Mouse (Mus musculus) liver, embryonic 16.5 days (tissue): ENCODE data around the gene Vat1. TPM values are rescaled to one million over a fixed set of nuclear protein-coding genes. Genes with fewer than 3 reads are reported as not detected.

Experiments
- ATAC-seq: fragments of 200-750 bp; cut with Nextera tagmentation; 2 replicates; pipeline ENCODE4 v1.8.0; 2017; ENCODE audit warnings: low read depth, mild to moderate bottlenecking, moderate number of reproducible peaks, moderate library complexity
- H3K27ac ChIP-seq: fragments of 300-500 bp; sonication (generic); 2 replicates; pipeline ENCODE4 v1.5.1; 2014; ENCODE audit warnings: mild to moderate bottlenecking, low read length
- H3K27me3 ChIP-seq: fragments of 300-500 bp; sonication (generic); 2 replicates; pipeline ENCODE4 v1.6.1; 2014; ENCODE audit warnings: low read depth, low read length, mixed read lengths; ENCODE audit not compliant: control insufficient read depth, insufficient read depth
- H3K36me3 ChIP-seq: fragments of 300-500 bp; sonication (generic); 2 replicates; pipeline ENCODE4 v1.6.1; 2014; ENCODE audit warnings: mild to moderate bottlenecking; ENCODE audit not compliant: control insufficient read depth, insufficient read depth
- H3K4me1 ChIP-seq: fragments of 300-500 bp; sonication (generic); 2 replicates; pipeline ENCODE4 v1.6.1; 2014; ENCODE audit warnings: low read depth, low read length, mixed read lengths; ENCODE audit not compliant: control insufficient read depth
- H3K4me2 ChIP-seq: fragments of 300-500 bp; sonication (generic); 2 replicates; pipeline ENCODE4 v1.6.1; 2014; ENCODE audit warnings: low read depth, low read length, mixed read lengths
- H3K4me3 ChIP-seq: fragments of 300-500 bp; sonication (generic); 2 replicates; pipeline ENCODE4 v1.5.1; 2014; ENCODE audit warnings: low read depth, mild to moderate bottlenecking, low read length
- H3K9ac ChIP-seq: fragments of 300-500 bp; sonication (generic); 2 replicates; pipeline ENCODE4 v1.6.1; 2014; ENCODE audit warnings: low read depth, low read length
- H3K9me3 ChIP-seq: fragments of 300-500 bp; sonication (generic); replicated peaks from 2 replicates; pipeline ENCODE4 v1.6.1; 2016; ENCODE audit warnings: low read length; ENCODE audit not compliant: control insufficient read depth
- WGBS: fragments of 180-500 bp; shearing (Covaris S2); extraction: QIAGEN DNeasy Blood & Tissue Kit; methylation state at CpG from one replicate; pipeline ENCODE4 v1.1.7; 2014; ENCODE audit not compliant: insufficient replicate concordance; 5-methylcytosine and 5-hydroxymethylcytosine counted together
- polyA plus RNA-seq: library from polyadenylated mRNA; unstranded; fragments of >200 nt; fragmentation: Nextera tagmentation; extraction: Ambion mirVana; gene quantifications from 2 replicates; pipeline ENCODE4 v1.2.1, GENCODE M21; 2015

Vat1 gene
- 10.2 and 12.3 TPM in 2 replicates for polyA plus RNA-seq

GRCm38 (mm10) chr11:101465869-101466551 lies at the start of gene Vat1:
Gene Vat1 (minus strand): TSS chr11:101466230.
- H3K4me3 ChIP-seq, result peak within 1 kb of the TSS; percentile 70
- H3K9ac ChIP-seq, result peak within 1 kb of the TSS; percentile 61
- ATAC-seq, result peak; percentile 67
- peaks cover 56% of the 10 kb centered on the region for H3K4me1 ChIP-seq
- peak within 1 kb of the TSS; percentile 84 for H3K4me2 ChIP-seq
- peak within 1 kb of the TSS; percentile 33 for H3K27ac ChIP-seq
- WGBS, result under 1% methylated on average over 60 of the region's 60 CpGs
- H3K27me3 ChIP-seq, result peaks cover 50% of the 10 kb centered on the region
- H3K9me3 ChIP-seq, result no peaks in the 10 kb centered on the region
- no peaks in the 10 kb centered on the region for H3K36me3 ChIP-seq

- Histone ChIP-seq H3K9ac (no peak overlapping the region), H3K9me3 (no peaks in the 10 kb centered on the region), H3K27ac (no peak overlapping the region), H3K4me1 (no peaks in the 10 kb centered on the region), H3K4me3 (no peak overlapping the region), H3K4me2 (no peak overlapping the region), H3K36me3 (peaks cover 54% of the 10 kb centered on the region), H3K27me3 (no peaks in the 10 kb centered on the region)
- 83% methylated on average over 7 of the region's 7 CpGs for WGBS
- ATAC-seq, result no peak
Measured at GRCm38 (mm10) chr11:101507090-101507489, 41.1 kb upstream of the Vat1 start.

- no peaks in the 10 kb centered on the region for H3K27me3 ChIP-seq
- no peak overlapping the region for H3K27ac ChIP-seq
- H3K9me3 ChIP-seq, result no peaks in the 10 kb centered on the region
- H3K4me3 ChIP-seq, result no peak overlapping the region
- no peak overlapping the region for H3K4me2 ChIP-seq
- ATAC-seq, result no peak
- WGBS, result 86% methylated on average over 5 of the region's 5 CpGs
- peaks cover 57% of the 10 kb centered on the region for H3K36me3 ChIP-seq
- H3K4me1 ChIP-seq, result no peaks in the 10 kb centered on the region
- no peak overlapping the region for H3K9ac ChIP-seq
Measured at GRCm38 (mm10) chr11:101506269-101506780, 40.3 kb upstream of the Vat1 start.

- Histone ChIP-seq H3K27me3 (no peaks in the 10 kb centered on the region), H3K9me3 (no peaks in the 10 kb centered on the region), H3K36me3 (peaks cover 19% of the 10 kb centered on the region; the same call in 1 of the 2 replicates), H3K4me2 (peak overlapping the region; percentile 44; the same call in 1 of the 2 replicates), H3K9ac (no peak overlapping the region), H3K4me3 (no peak overlapping the region), H3K27ac (no peak overlapping the region), H3K4me1 (peaks cover 30% of the 10 kb centered on the region)
- 26% methylated on average over 6 of the region's 6 CpGs for WGBS
- ATAC-seq, result no peak
Measured at GRCm38 (mm10) chr11:101486126-101486525, 20.1 kb upstream of the Vat1 start.

- 7% methylated on average over 6 of the region's 6 CpGs for WGBS
- peak; percentile 89 for ATAC-seq
- H3K9me3 ChIP-seq, result no peaks in the 10 kb centered on the region
- H3K4me1 ChIP-seq, result peaks cover 32% of the 10 kb centered on the region
- H3K4me2 ChIP-seq, result peak overlapping the region; percentile 44
- H3K36me3 ChIP-seq, result peaks cover 19% of the 10 kb centered on the region; the same call in 1 of the 2 replicates
- peak overlapping the region; percentile 7; the same call in 1 of the 2 replicates for H3K9ac ChIP-seq
- no peaks in the 10 kb centered on the region for H3K27me3 ChIP-seq
- no peak overlapping the region for H3K4me3 ChIP-seq
- H3K27ac ChIP-seq, result peak overlapping the region; percentile 62
Measured at GRCm38 (mm10) chr11:101485509-101486028, 19.5 kb upstream of the Vat1 start.

- H3K4me2 ChIP-seq, result no peak overlapping the region
Measured at GRCm38 (mm10) chr11:101484814-101485213, 18.8 kb upstream of the Vat1 start.

GRCm38 (mm10) chr11:101484245-101484644 lies 18.2 kb upstream of the Vat1 start:
- no peak overlapping the region for H3K4me3 ChIP-seq
- H3K27ac ChIP-seq, result 0 out of 2 replicates have a peak overlapping the region, but pooled peaks have one; percentile 4
- no peaks in the 10 kb centered on the region for H3K9me3 ChIP-seq
- peak overlapping the region; percentile 18; the same call in 1 of the 2 replicates for H3K4me2 ChIP-seq
- H3K27me3 ChIP-seq, result no peaks in the 10 kb centered on the region
- H3K4me1 ChIP-seq, result peaks cover 32% of the 10 kb centered on the region
- H3K9ac ChIP-seq, result no peak overlapping the region
- WGBS, result 30% methylated on average over 6 of the region's 6 CpGs
- H3K36me3 ChIP-seq, result peaks cover 9% of the 10 kb centered on the region; the same call in 1 of the 2 replicates
- ATAC-seq, result peak; percentile 31; the same call in 1 of the 2 replicates

More at GRCm38 (mm10) chr11:101484814-101485213, 18.8 kb upstream of the Vat1 start:
- Histone ChIP-seq H3K4me3 (no peak overlapping the region), H3K27me3 (no peaks in the 10 kb centered on the region), H3K27ac (0 out of 2 replicates have a peak overlapping the region, but pooled peaks have one; percentile 4), H3K36me3 (peaks cover 15% of the 10 kb centered on the region; the same call in 1 of the 2 replicates), H3K4me1 (peaks cover 32% of the 10 kb centered on the region), H3K9ac (no peak overlapping the region), H3K9me3 (no peaks in the 10 kb centered on the region)
- 36% methylated on average over 7 of the region's 7 CpGs for WGBS
- no peak for ATAC-seq

- H3K9ac ChIP-seq, result no peak overlapping the region
- ATAC-seq, result no peak
- no peak overlapping the region for H3K27ac ChIP-seq
- H3K27me3 ChIP-seq, result no peaks in the 10 kb centered on the region
- H3K4me3 ChIP-seq, result no peak overlapping the region
- H3K4me1 ChIP-seq, result peaks cover 32% of the 10 kb centered on the region
- no peak overlapping the region for H3K4me2 ChIP-seq
- 27% methylated on average over 3 of the region's 3 CpGs for WGBS
- peaks cover 9% of the 10 kb centered on the region; the same call in 1 of the 2 replicates for H3K36me3 ChIP-seq
- H3K9me3 ChIP-seq, result no peaks in the 10 kb centered on the region
Measured at GRCm38 (mm10) chr11:101483804-101484203, 17.8 kb upstream of the Vat1 start.

GRCm38 (mm10) chr11:101480912-101481311 lies 14.9 kb upstream of the Vat1 start:
- H3K36me3 ChIP-seq, result no peaks in the 10 kb centered on the region
- ATAC-seq, result no peak
- no peak overlapping the region for H3K4me2 ChIP-seq
- WGBS, result 33% methylated on average over 6 of the region's 6 CpGs
- H3K4me3 ChIP-seq, result no peak overlapping the region
- no peak overlapping the region for H3K9ac ChIP-seq
- H3K4me1 ChIP-seq, result peaks cover 26% of the 10 kb centered on the region
- H3K27ac ChIP-seq, result no peak overlapping the region
- H3K9me3 ChIP-seq, result no peaks in the 10 kb centered on the region
- H3K27me3 ChIP-seq, result no peaks in the 10 kb centered on the region
